Comparison of ENCODE assay signal across 9 mouse cellular contexts in genomic region chr2:78159877-78160485, GRCm38 (mm10).
DNase-seq lines count a peak whose midpoint lies in the region; ATAC-seq and TF ChIP-seq lines count a peak whose summit lies in the region.
"Had no signal": no experiment of that assay in that cellular context is flagged by ENCODE, and none has a peak within 500 bp of the region (broad histone marks: within the 10 kb centered on the region; RNA-seq: fewer than 3 reads in every experiment).

No protein-coding gene starts in this region.

- no peaks in the 10 kb centered on the region for H3K27me3 ChIP-seq in neural tube, embryonic 12.5 days (replicated peaks)
- H3K27me3 ChIP-seq: liver, embryonic 13.5 days had no signal

- H3K4me1 ChIP-seq in neural tube, embryonic 12.5 days = no peaks in the 10 kb centered on the region
- H3K4me1 ChIP-seq: liver, embryonic 13.5 days had no signal

- WGBS in neural tube, embryonic 12.5 days = 73% methylated on average over 3 of the region's 3 CpGs

- H3K27ac ChIP-seq in left cerebral cortex, adult 2 months = no peak overlapping the region
- no peak overlapping the region for H3K27ac ChIP-seq in neural tube, embryonic 12.5 days
- H3K27ac ChIP-seq: liver, embryonic 13.5 days had no signal

- ATAC-seq in neural tube, embryonic 12.5 days (ENCODE audit: low FRiP score, low read depth) = peak; percentile 50; the same call in 1 of the 2 replicates
- no peak for ATAC-seq in monocyte, adult 5-6 weeks (replicated peaks; ENCODE audit: insufficient number of reproducible peaks, low FRiP score, low TSS enrichment, poor library complexity, severe bottlenecking)

- H3K9ac ChIP-seq in neural tube, embryonic 12.5 days = no peak overlapping the region
- H3K9ac ChIP-seq: liver, embryonic 13.5 days had no signal

- TF ChIP-seq CTCF in left cerebral cortex, adult 2 months (IDR thresholded peaks at IDR 0.05) = no peak

- H3K36me3 ChIP-seq in neural tube, embryonic 12.5 days = no peaks in the 10 kb centered on the region
- H3K36me3 ChIP-seq: liver, embryonic 13.5 days had no signal

- intact Hi-C loops in left cerebral cortex, postnatal 14 days (cut with DNase I) = no loop called here
- intact Hi-C loops in left cerebral cortex, adult 2 months (cut with DNase I) = no loop called here

- peak; percentile 9 to 26 for DNase-seq in left cerebral cortex, postnatal 14 days (ENCODE audit: low spot score in 2 of 2)
- no peak for DNase-seq in left cerebral cortex, adult 2 months (ENCODE audit: extremely low spot score in 1 of 2, low spot score in 2 of 2)
- peak; percentile 58 to 64 for DNase-seq in cerebellum, postnatal 36 days
- DNase-seq in layer of hippocampus, adult 8-10 months (ENCODE audit: low spot score in 2 of 2) = peak; percentile 52 to 56
- DNase-seq in adipocyte (ENCODE audit: low spot score) = no peak
- DNase-seq in thymus, postnatal 25 days = no peak
- DNase-seq: liver, embryonic 13.5 days had no signal

- no peak overlapping the region for H3K4me2 ChIP-seq in neural tube, embryonic 12.5 days (replicated peaks)
- H3K4me2 ChIP-seq: liver, embryonic 13.5 days had no signal

- H3K9me3 ChIP-seq in neural tube, embryonic 12.5 days = no peaks in the 10 kb centered on the region
- H3K9me3 ChIP-seq: liver, embryonic 13.5 days had no signal

- H3K4me3 ChIP-seq in left cerebral cortex, adult 2 months = no peak overlapping the region
- H3K4me3 ChIP-seq in neural tube, embryonic 12.5 days = no peak overlapping the region
- H3K4me3 ChIP-seq: liver, embryonic 13.5 days had no signal

Comparison
In these comparisons a context has a peak if more than half of its experiments do, and no peak if none do; other contexts are left out.
1. DNase-seq: peak in left cerebral cortex, postnatal 14 days (2 of 2), cerebellum, postnatal 36 days (2 of 2) and layer of hippocampus, adult 8-10 months (2 of 2); none in left cerebral cortex, adult 2 months (0 of 2), adipocyte (single experiment) and thymus, postnatal 25 days (single experiment).